Mouse (Mus musculus): ENCODE results near the gene Wdr48.
A peak's percentile ranks its signal among the peaks of the same experiment; 100 is the strongest.

The Wdr48 gene

DNA sequence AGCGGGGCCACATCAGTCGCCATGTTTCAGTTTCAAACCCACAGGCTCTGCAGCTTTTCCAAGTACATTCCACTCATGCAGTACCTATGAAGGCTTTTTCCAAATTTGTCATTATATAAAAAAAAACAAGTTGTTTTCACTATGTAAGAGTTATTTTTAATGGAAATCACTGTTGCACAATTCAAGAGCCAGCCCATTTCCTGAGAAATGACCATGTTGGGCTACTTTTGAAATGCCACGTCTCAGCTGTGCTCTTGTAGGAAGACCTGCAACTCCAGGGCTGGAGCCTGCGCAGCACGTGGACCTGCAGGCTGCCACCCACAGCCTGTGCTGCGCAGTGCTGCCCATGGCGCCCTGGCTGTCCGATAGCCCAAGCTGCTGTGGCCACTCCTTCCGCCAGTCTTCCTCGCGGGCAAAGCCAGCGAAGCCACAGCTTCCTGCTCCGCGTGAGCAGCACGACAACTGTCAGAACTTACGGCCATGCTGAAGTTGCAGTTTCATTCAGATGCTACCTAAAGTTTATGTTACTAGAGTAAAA is 30.5 kb downstream of the Wdr48 start:
- DNase-seq (ENCODE audit: low spot score in 2 of 2) = no peak

DNA sequence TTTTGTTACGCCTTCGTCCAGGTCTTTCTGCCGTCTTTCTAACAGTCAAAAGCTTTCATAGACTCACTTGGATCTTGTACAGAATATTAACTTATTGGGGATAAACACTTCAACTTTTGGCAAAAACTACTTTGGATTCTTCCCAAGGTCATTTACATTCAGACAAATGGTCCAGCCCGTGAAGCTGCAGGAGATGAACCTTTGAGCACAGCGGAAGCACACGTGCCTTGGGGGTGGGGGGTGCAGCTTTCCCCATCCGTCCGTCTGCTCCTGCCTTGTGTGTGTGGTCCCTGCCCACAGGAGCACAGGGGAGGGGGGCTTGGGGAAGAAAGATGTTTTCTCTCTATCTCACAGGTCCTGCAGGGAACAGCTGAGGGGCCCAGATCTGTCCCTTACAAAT is 31.1 kb downstream of the Wdr48 start:
- no peak for DNase-seq (ENCODE audit: low spot score in 2 of 2)

DNA sequence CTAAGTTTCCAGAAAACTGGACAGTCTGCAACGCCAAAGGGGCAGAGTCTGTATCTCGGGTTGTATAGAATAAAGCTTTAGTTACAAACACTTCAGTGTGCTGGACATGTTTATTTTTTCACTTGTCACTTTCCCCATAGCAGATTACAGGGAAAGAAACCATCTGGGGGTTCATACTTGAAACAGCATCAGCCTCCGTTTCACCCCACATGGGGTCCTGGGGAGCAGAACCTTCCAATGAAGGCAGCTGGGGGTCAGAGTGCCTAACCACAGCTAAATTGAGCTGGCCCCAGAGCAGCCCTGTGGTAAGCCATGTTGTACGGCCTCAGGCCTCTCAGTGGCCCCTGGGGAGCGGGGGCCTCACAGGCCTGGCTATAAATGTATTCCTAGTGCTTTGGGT is 31.8 kb downstream of the Wdr48 start:
- no peak for DNase-seq (ENCODE audit: low spot score in 2 of 2)

DNA sequence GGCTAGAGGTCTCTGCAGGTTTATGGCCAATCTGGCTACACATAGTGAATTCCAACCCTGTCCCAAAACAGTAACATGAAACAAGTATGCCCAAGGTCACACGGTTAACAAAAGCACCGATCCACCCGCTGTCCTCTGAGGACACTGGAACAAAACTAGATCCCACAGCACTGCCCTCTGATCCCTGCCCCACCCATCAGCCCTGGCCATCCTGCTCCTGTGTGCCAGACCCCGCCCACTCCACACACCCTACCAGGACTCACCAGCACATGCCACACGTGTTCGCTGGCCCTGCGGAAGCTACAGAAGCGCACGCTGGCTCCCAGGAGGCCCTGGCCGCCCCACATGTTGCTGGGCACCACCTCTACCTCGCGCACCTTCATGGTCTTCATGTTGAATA is 37.7 kb downstream of the Wdr48 start:
- peak in 1 of 2 experiments; percentile 63 for DNase-seq (ENCODE audit: low spot score in 2 of 2)

DNA sequence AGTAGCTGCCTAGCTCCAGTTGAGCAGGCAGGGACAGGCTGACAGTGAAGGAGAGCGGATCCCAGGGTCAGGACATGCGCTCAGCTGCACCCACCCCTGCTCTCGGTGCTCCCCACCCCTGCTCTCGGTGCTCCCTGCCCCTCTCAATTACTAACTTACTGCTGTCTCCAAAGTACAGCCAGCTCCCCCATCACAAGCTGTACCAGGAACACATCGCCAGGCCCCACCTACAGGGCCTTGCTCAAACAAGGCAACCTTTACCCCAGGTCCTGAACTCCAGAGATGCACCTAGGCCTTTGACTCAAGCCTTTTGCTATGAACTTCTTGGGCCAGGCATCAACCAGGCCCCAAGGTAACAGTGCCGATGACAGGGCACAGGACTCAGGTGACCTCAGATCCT is 39.0 kb downstream of the Wdr48 start:
- no peak for DNase-seq (ENCODE audit: low spot score in 2 of 2)

DNA sequence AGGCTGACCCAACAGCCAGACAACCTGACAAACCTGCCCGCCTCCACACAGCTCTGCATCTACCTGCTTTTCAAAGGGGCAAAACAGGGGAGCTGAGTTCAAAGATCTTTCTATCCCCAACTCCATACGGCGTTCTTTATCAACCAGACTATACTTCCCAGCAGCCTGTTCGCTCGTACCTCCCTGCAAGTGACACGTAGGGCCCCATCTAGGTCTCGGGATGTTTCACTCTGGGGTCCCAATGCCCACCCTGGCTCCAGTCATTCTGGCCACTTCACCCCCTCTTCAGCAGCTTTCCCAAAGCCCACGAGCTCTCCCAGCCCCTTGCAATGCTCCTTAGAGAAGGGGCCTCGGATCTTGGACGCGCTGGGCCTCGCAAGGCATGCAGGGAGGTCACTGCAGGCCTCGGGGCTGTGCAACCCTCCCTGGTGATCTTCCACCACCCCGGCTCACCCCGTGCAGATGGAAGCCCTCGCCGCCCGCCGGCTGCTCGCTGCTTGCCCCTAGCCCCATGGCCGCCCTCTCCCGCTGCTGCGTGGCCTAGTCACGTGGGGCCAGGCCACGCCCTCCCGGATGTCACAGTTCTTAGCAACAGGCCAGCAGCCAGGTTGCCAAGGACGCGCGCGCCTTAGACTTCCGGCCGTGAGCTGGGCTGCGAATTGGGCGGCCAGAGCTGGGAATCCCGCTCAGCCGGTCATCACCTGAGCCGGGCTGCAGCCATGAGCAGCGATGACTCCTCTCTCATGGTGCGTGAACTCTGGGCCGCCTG is 42.5 kb downstream of the Wdr48 start, which contains the start of the genes Gorasp1 and Ttc21a:
TSS of gene Gorasp1 (minus strand) at position 561 of the 769 bp plus-strand sequence.
TSS of gene Ttc21a (plus strand) at position 602 of the 769 bp plus-strand sequence.
- DNase-seq (ENCODE audit: low spot score in 2 of 2) = peak; percentile 92 to 95

DNA sequence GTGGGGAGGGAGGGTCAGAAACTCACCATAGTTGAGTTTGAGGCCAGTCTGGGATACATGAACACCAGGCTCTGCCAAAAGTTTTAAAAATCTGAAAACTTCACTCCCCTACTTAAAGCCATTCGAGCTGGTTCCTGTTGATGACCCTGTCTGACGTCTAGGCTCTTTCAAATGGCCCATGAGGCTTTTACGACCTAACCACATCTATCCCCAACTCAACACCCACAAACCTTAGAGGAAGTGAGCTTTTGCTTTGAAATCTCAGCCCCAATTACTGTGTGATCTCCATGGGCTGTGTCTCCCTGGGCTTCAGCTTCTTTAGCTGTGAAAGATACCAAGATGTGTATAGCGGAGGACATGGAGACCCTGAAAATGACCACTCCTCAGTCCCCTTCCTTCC is 43.8 kb downstream of the Wdr48 start:
- no peak for DNase-seq (ENCODE audit: low spot score in 2 of 2)

DNA sequence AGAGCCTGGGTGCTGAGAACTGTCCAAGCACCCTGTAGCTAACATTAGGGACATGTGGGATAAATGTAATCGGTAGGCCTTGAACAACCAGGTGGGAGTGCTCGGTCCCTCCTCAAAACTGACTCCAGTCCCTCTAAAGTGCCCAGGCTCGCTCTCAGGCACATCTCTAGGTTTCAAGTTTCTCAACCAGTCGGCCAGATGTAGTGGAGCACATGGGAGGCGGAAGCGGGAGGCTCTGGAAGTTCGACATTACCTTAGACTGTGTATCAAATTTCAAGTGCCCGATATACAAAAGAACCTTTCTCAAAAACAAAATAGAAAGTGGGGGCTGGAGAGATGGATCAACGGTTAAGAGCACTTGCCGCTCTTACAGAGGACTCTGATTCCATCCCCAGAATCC is 45.0 kb downstream of the Wdr48 start:
- no peak for DNase-seq (ENCODE audit: low spot score in 2 of 2)

DNA sequence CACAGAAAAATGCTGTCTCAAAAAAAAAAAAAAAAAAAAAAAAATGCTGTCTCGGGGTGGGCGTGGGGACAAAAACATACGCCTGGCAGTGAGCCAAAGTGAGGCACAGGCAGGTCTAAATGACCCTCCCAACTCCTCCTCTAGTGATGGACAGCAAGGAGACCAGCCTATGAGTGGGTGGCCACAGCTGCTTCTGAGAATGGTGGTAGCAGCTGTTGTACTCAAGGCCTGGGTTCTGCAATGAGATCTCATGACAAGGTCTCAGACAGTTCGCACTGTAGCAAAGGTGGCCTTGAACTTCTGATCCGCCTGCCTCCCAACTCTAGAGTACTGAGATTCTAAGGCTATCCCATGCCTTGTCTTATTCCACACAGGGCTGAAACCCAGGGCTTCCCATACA is 46.7 kb downstream of the Wdr48 start:
- DNase-seq (ENCODE audit: low spot score in 2 of 2) = no peak

DNA sequence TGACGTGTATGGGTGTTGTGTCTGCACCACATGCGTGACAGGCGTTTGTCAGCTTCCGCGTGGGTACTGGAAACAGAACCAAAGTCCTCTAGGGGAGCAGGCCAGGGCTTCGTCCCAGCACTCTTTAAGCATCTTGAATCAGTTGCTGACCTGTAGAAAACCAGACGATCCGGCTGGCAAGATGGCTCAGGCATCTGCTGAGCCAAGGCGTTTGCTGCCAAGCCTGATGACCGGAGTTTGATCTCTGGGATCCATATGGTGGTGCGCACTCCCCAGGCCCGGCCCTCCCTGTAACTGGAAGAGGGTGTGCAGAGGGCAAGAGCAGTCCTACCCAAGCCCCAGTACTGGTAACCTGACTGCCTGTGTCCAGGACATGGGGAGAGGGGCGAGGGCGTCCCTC is 47.2 kb downstream of the Wdr48 start:
- DNase-seq (ENCODE audit: low spot score in 2 of 2) = no peak

DNA sequence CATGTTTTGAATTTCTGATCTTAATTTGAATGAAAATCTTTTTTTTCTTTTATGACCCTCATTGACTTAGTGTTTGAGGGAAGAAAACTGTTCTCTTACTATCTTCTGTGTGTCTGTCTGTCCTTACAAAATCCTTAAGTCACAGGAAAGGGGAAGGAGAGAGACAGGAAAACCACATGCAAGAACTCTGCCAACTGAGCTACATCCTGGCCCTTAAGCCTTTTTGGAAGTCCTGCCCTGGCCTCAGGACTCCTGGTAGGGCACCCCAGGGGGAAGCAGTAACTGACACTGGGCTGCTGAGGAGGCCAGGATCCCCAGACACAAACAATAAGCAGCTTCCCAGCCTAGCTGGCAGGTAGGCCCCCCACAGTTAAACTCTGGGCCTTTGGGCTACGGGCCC is 48.6 kb downstream of the Wdr48 start:
- no peak for DNase-seq (ENCODE audit: low spot score in 2 of 2)

DNA sequence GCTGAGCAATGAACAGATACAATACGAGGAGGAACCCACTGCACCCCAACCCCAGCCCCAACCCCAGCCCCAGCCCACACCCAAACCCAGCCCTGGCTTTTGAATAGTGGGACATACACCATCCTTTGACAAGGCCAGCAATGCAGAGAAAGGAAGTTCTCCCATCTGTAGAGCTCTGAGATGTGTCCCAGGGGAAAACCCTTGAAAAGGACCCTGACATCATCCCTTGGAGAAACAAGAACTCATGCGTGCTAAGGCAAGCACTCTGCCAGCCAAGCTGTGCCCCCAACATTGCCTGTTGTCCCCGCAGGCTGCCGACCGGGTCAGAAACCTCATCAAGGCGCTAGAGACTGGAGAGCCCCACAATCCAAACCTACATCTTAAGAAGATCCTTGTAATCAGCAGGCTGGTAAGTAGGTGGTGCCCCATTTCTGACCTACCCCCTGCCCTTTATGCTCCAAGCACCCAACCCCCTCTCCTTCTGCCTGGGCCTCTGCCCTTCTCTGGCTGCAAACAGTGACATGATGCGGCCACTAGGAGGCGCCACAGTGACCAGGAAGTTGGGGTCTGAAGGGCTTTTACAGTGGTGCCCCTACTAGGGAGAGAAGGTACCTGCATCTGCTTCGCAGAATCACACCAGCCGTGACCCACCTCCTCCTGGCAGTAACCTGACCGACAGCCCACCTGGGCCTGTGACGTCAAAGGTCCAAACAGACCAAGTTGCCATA is 50.7 kb downstream of the Wdr48 start:
- DNase-seq (ENCODE audit: low spot score in 2 of 2) = no peak

DNA sequence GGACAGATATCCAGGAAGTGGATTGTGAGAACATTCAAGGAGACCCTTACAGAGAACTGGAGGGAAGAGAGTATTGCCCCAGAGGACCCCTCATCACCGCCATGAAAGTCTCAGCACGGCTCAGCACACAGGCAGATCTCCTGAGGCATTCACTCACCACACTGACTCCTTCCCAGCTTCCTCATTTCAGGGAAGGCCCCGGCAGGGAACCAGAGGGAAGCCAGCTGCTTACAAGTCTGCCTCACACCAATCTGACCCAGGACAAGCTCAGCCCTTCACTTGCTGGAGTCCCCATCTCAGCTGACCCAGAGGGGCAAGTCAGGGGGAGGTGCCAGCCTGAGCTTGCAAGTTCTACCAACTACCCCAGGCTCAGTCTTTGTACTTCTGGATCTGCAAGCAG is 54.1 kb downstream of the Wdr48 start:
- no peak for DNase-seq (ENCODE audit: low spot score in 2 of 2)

DNA sequence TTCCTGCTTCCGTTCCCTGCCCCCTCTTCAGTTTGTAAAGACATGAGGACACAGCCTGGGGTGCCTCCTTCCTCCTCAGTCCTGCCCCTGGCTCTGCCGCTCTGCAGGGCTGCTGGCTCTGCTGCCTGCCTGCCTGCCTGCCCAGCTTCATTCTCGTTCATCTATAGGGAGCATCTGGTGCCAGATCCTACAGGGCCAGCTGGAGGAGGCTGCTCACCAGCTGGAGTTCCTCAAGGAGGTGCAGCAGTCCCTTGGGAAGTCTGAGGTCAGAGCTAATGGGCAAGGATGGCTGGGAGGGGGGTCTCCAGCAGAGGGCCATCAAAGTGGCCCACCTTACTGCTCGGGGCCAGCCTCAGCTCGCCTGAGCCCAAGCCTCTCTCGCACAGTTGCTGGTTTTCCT is 55.8 kb downstream of the Wdr48 start:
- DNase-seq (ENCODE audit: low spot score in 2 of 2) = no peak

DNA sequence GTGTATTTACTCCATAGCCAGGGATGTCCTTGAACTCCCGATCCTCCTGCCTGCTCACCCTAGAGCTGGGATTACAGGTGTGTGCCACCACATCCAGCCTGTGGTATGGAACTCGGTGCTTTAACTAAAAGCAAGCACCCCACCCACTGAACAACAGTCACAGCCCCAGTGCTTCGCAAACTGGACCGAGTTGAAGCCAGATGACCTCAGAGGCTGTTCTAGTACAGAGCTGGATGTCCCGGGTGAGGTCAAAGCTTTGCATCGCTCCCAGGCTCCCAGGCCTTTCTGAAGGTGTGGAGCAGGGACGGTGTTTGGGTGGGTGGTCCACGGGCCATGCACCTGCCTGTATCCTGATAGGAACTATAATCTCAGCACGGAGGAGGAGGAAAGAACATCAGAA is 56.7 kb downstream of the Wdr48 start:
- no peak for DNase-seq (ENCODE audit: low spot score in 2 of 2)

DNA sequence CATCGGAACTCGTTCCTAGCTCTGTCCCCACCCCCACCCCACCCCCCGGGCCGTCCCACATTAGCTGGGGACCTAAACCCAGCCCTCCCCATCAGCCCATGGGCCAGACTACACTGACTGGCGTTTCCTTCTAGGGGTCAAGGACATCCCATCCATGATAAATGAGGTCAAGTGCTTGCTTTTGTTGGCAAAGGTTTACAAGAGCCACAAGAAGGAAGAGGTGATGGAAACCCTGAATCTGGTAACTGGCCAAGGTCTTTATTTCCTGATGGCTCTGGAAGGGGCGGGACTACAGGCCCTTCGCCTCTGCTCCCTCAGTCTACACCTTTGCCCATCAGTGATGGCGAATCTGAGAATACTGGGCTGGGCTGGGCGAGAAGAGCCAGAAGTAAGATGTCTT is 64.2 kb downstream of the Wdr48 start:
- DNase-seq (ENCODE audit: low spot score in 2 of 2) = no peak

DNA sequence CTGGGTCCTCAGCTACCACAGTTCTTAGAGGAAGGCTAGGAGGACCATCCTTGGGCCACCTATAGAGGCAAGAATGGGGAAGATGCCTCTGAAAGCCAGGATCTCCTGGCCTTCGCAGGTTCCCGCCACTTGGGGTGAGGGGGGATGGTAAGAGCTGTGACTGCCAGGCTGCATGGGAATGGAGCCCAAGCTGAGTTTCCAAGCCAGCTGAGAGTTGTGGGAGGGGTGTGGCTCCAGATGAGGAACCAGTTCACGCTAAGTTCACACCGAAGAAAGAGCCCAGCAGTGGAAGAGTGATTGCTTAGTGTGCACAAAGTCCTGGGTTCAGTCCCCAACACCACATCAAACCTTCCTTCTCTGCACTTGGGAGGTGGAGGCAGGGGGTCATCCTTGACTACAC is 67.5 kb downstream of the Wdr48 start:
- DNase-seq (ENCODE audit: low spot score in 2 of 2) = no peak

DNA sequence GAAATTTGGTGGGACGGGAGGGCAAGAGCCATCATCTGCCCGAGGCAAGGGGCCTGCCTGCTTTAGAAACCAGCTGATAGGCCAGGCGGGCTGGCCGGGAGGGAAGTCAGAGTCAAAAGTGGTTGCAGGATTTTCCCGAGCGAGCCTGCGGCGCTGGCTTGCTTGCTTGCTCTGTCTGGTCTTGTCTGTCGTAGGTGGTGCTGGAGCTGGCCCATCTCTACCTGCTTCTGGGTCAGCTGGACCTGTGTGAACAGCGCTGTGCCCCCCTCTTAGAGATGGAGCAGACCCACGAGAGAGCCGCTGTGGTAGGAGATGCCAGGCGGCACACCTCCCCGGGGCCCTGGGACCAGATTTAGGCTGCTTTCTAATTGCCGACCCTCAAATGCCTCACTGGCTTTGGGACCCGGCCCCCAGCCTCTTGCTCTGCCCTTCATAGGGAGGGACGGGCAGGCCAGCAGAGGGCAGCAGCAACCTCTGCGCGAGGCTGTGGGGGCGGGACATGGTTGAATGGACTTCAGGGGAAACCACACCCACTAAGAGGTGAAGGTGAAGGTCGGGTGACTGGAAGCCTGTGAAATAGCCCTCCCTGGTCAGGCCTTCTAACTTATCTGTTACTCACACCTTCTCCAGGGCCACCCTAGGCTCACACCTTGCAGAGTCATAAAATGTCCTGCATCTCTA is 68.4 kb downstream of the Wdr48 start:
- peak; percentile 57 to 74 for DNase-seq (ENCODE audit: low spot score in 2 of 2)

DNA sequence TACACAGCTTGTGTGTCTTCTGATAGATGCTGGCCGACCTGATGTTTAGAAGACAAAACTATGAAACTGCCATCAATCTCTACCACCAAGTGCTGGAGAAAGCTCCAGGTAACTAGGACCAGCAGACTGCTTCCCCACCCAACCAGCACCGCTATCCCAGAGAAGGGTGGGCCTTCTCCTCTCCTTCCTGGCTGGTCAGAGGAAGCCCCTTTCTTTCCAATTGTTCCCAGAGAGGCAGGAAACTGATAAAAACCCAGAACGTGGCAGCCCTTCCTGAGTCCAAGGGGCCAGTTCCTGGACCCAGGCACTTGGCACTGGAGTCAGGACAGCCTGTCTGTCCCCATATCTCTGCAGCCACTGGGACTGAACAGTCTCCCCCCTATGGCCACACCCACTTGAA is 69.5 kb downstream of the Wdr48 start:
- no peak for DNase-seq (ENCODE audit: low spot score in 2 of 2)

DNA sequence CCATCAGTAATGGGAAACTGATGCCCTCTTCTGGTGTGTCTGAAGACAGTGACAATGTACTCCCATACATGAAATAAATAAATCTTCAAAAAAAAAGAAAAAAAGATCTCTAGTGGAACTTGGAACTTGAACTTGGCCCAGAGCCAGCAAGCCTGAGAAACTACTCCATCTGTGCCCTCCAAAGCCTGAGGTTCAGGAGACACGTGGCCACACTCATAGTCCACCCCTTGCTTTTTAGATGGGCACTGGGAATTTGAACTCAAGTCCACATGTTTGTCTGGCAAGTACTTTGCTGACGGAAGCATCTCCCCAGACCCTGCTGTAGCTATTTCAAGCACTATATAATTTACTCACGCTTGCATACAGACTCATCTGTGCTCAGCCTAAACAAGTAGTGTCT is 70.5 kb downstream of the Wdr48 start:
- DNase-seq (ENCODE audit: low spot score in 2 of 2) = no peak

DNA sequence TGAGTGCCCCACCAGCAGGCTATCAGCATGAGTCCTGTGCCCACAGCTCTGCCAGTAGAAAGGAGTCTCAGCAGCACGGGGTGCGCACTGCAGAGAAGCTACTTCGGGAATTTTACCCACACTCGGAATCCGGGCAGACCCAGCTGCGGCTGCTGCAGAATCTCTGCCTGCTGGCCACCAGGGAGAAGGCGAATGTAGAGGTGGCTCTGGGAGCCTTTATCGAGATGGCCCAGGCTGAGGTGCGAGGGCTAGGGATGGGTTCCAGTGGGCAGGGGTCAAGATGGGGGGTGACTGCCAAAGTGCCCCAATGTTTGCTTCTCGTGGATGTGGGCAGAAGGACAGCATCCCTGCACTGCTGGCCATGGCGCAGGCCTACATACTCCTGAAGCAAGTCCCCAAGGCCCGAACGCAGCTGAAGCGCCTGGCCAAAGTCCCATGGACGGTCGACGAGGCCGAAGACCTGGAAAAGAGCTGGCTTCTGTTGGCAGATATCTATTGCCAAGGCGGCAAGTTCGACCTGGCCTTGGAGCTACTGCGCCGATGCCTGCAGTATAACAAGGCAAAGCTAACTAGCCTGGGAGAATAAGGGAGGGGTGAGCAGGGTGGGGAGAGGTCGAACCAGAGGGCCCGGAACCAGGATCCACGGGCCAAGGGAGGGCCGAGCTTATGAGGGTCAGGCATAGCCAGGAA is 71.7 kb downstream of the Wdr48 start:
- no peak for DNase-seq (ENCODE audit: low spot score in 2 of 2)

DNA sequence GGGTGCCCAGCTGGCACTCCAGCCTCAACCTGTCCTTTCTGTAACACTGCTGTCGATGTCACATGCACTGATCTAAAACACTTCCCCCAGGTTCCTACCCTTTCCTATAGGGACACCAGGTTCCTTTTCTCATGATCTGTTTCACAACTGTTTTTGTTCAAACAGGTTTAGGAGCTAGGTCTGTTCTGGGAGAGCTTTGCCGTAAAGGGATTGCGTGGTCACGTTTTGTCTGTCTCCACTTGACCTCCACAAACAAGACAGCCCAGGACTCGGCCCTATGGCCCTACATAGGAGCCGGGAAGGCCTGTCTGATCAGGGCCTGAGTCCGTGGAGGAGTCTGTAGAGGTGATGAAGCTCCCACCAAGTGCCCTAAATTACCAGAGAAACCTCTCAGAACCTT is 75.1 kb downstream of the Wdr48 start:
- DNase-seq (ENCODE audit: low spot score in 2 of 2) = no peak
